Mouse (Mus musculus) urinary bladder, adult 18-20 months (tissue): ENCODE results near the gene Galns.
"Not testable (repeated sequence)": the region's sequence is repeated elsewhere in the genome, so short reads cannot be mapped to it uniquely, and the experiment has no call there.

ENCODE experiments used
- DNase-seq, 2 experiments: peaks; one replicate each; pipeline ENCODE4 v3.0.0; 2022; ENCODE audit warnings: low spot score in 2 of 2, mixed read lengths in 2 of 2

The Galns gene

DNA sequence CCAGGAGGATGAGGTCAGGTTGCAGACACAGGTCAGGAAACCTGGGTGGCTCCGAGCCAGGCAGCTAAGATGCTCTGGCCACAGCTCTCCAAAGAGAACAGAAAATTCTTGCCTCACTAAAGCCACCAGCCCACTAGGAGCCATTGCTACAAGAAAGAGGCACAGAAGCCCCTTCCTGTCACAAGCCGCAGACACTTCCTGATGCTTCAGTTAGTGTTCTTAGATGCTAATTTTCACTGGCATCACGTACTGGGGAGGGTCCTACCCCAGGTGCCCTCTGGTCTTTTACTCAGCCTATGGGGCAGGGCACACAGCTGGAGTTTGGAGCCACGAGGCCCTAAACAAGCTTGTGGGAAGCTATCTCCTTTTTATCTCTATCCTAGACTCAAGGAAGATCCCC, 15.2 kb downstream of the Galns start:
- DNase-seq = no peak

DNA sequence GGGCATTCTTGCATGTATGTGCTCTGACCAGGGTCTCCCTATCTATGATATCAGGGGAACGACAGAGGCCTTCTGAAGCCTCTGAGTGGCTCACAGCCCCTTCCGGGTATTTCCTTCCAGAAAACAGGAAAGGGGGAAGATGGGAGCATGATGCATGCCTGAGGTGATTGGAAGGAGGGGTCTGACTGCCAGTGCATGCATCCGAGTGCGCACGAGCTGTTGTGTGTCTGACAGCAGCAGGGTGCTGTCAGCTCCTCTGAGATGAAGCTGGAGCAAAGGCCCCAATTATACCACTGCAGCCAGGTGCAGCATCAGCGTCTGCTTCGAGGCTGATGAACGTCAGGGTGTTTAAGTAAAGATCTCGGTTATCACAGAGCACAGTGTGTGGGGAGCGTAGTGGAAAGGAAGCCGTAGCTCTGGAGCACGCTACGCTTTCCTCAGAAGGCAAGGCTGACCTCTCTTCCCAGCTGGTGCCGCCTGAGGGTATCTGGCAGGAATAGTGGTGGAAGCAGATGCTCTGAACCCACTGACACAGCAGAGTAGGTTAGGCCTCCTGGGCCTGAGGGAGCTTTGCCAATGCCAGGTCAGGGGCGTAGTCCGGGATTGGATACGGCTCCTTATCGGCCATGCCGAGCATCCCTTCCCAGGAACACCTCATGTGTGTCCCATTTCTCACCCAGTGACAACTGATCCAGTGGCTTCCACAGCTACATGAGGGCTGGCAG, 17.3 kb downstream of the Galns start:
- DNase-seq = no peak

DNA sequence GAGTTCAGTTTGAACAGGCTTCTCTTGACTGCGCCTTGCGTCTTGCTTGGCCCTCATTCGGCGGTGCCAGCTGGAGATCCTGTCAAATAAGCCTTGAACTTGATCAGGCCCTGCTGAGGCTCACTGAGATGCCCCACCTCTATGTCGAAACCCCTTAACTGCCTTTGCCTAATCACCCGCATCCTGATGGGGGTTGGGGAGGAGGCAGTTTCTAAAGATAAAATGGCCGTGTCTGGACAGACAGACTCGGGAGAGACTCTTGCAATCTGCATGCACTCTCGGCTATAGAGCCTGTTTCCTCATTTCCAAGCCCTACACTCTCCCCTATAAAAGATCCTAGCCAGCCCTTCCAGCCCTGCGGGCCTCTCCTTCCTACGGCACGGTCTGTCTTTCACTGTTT, 18.0 kb downstream of the Galns start:
- DNase-seq = no peak

DNA sequence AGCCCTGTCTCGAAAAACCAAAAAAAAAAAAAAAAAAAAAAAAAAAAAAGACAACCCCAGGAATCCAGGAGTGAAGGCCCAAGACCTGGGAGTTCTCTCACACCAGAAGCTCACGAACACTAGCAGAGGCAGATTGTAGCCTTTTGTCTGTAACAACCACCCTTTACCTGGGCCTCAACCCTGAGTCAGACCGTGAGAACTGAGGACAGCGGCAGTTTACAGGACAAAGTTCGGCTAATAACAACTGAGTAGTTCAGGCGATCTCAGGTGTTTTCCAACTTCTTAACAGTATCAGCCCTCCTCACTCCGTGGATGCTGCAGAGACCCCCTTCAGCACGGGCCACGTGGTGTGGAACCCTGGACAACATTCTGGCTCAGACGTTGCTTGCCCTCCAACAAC, 24.5 kb downstream of the Galns start:
- no peak for DNase-seq

DNA sequence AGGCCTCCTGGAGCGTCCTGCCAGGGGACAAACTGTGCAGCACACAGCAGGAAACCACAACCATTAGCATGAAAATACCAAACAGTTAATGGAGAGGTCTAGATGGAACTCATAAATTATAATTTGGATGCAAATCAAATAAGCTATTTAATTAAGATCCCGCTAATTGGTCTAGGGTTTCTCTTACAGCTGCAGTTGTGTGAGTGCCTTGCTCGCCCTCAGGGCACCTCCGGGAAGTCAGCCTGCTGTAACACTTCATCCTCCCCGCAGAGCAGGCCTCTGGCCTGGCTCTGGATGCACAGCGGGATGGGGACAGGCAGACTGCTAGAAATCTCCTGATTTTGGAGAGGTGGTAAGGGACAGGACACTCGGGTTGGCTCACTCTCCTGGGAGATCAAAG, 25.1 kb downstream of the Galns start:
- no peak for DNase-seq

DNA sequence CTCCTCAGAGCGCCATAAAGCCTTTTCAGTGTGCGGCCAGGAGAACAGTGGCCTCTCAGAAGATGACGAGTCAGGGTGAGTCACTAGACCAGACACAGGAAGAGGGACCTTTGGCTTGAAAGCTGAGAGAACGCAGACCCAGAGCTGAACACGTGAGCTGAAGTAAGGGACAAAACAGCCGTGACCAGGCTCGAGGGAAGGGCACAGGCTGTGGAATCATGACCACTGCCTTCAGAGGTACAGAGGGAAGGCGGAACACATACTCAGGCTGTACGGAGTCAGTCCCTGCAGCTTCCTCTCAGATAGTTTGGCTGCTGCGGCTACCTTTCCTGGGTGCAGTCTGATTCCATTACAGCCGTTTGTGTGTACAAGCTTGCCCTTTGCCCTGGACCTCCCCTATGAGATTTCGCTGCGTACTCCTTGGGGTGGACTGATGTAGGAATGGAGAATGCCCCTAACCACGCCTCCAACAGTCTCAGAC, 25.8 kb downstream of the Galns start:
- no peak for DNase-seq

DNA sequence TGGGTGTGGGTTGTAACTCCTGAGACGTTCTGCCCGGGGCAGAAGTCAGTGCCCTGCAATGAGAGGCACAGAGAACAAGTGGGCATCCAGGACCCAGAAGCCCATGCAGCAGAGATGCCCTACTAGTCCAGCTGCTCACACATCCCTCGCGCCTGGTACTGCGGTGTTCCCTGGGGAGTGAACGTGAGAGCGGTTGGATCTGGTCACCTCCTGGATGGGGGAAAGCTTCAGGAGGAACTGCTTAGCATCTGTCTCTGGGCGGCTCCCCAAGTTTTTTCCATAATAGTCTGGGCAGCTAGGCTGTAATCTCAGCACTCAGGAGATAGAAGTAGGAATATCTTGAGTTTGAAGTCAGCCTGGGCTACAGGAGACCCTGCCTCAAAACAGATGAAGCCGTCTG, 26.3 kb downstream of the Galns start:
- no peak for DNase-seq

DNA sequence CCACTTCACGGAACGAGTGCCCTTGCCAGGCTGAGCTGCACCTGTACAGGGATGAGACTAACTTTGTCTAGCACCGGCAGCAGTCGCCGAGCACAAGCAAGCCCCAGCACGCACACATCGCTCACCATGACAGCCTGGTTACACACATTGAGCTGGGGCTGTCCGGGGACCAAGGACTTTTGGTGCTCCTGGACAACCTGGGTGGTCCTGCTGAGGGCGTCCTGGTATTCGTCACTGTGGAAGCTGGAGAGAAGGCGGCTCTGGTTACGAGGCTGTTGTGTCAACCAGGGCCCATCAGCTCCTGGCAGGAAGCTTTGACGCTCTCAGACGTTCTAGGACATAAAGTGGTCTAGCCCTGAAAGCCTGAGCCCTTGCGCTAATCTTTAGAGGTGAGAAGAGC, 30.3 kb downstream of the Galns start:
- no peak for DNase-seq

DNA sequence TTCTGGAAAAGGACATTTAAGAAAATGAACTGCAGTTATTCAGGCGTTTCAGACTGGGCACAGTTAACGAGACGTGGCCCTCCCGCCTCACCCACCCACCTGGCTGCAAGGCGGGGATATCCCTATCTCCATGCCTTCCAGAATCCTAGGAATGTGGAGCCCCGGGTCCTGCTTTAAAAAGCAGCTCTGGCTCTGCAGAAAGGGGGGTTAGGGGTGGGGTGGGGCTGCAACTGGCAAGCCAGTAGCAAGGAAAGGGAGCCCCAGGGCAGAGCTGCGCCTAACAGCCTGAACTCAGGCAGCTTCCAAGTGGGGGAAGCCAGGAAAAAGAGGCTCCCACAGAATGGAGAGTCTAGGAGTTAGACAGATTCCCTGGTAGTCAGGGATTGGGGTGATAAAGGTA, 32.1 kb downstream of the Galns start:
- no peak for DNase-seq

DNA sequence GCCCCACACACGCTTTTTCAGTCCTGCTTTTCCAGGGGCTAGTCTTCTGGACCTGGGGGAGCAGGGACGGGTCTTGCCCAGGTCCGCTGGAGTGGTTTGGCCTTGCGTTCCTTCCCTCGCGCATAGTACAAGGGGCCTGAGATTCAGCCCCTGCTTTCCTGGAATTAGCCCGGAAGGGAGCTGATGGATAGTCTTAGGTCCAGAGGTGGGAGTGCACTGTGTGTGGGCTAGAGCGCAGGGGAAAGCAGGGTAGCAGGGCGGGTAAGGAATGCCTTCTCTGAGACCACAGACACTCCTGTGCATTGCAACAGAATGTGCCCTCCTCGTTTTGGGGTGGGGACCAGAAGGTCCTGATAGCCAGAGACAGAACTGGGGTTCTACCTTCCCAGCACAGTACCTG, 34.1 kb downstream of the Galns start:
- no peak for DNase-seq

DNA sequence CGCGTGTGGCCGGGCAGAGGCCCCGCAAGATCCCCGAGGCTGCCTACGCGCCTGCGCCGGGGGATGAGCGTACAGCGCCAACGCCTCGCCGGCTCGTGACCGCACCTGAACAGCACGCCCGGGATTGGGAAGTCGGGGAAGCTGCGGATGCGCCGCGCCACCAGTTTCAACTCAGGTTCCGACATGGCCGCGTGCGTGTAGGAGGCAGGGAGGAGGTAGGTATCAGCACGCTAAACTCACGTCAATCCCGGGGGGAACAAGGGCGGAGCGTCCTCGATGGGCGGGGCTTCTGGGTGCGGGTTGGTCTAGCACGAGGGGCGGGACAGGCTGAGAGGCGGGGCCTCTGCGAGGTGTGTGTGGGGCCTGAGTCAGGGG, 34.6 kb downstream of the Galns start, which contains the start of gene Aprt:
Gene Aprt (minus strand): TSS at position 262 of the 375 bp plus-strand sequence.
- peak; percentile 94 to 98 for DNase-seq

DNA sequence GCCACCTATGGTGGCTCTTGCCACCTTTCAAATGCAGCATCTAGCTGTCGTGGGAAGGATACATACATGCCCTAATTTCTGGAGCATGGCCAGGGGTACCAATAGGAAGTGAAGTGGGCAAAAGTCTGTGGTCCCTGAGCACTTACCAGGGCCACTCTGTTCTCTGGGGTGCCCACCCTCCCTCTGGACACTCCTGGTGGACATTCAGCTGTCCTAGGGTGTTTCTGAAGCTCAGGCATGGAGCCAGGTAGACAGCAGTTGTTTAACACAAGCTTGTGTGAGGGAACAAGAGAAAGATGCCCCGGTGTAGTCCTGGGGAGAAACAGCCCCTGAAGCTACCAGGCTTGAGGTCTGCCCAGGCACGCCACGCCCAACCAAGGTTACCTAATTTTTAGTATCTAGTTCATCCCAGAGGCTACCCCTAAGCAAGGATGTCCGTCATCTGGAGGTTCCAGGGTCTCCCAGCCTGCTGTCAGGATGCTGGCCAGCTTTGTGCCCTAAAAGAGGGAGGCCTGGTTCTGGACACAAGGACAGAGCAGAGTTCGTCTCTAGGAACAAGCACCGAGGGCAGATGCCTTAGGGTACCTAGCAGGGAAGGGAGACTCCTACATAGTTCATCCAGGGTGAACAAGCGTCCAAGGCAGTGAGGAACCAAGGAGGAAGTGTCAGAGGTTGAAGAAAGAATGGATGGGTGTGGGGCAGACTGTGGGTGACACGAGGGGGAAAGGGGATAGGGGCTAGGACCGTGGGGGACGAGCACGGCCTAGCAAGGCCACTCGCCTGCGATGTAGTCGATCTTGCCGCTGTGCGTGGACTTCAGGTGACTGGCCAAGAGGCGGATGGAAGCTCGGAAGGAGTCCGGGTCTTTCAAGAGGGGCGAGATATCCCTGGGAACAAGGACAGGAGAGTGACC, 35.3 kb downstream of the Galns start:
- no peak for DNase-seq

DNA sequence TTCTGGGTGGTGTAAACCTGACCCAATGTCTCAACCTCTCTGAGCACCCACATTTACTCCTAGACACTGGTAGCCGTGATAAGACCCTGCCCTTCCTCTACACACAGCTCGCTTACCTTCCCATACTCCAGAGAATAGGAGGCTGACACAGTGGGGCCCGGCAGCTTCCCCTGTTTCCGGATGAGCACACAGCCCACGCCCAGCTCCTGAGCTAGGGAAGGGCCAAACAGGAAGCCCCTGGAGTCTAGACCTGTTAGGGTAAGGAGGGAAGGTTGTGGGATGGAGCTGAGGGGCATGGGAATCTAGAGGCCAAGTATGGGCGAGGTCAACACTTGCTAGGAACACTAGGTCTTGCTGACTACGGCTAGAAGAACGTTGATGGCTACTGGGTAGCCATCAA, 36.0 kb downstream of the Galns start:
- no peak for DNase-seq

DNA sequence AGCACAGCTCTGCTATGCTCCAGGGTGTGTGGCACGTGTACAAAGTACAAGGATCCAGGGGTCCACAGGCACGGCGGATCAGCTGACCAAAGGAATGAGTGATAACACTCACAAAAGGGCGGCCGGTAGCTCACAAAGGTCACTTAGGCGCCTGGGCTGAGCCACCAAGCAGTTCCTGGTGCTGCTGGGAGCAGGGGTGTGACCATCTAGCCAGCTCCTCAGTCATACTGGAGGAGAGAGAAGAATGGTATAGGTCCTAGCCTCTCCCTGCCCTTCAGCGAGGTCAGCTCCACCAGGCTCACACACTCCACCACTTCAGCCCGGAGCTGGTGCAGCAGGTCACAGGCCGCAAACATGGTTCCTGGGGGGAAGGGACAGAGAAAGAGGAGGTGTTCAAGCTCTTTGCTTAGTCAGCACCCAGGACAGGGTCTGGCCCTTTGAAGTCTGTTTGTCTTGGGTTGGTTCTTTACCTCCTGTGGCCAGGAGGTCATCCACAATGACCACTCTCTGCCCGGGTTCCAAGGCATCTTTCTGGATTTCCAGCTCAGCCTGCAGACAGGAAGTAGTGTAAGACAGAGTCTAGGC, 36.5 kb downstream of the Galns start:
- DNase-seq = no peak

DNA sequence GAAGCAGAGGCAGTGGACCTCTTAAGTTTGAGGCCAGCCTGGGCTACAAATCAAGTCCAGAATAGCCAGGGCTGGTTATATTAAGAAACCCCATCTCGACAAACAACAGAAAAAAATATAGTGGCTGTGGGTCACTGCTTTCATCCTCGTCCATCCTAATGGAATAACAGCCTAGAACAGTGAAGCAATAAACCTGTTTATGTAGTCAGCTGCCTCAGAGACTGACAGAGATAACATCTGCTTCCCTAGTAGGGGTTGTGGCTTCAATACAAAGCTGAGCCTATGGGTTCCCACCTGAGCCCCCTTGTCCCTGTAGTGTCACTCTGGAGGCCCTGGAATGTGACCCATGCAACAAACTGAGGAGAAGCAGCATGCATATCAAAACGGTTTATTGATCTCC, 37.0 kb downstream of the Galns start:
- no peak for DNase-seq

DNA sequence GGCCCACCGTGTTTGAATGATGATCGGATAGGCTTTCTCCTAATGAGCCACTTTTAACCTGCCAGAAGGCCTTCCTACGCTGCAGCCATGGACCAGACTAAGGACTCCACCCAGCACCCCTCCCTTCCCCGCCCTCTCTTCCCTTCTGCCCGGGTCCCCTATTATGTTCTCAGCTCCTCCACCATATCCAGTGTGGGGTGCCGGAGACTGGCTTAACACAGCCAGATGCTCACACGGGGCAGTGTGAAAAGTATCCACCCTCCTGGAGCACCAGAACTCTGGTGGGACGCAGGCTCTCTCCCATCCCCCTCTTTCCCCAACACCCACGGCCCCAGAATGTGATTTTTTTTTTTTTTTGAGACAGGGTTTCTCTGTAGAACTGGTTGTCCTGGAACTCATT, 37.7 kb downstream of the Galns start:
- no peak for DNase-seq

DNA sequence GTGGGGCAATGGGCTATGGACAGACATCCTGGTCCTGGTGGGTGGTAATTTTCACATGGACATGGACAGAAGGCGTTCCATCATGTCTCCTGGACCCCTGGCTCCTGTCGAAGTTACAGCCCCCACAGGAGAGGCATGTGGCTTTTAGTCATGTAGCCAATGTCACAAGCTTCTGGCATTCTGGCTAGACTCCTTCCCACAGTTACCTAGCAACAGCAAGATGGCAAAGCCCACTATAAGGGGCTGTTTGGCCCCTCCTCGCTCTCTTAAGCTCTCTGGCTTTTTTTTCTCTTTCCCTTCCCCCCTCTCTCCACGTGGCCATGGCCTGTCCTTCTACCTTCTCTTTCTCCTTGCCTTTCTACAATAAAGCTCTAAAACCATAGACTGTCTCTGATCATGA, 38.1 kb downstream of the Galns start:
- not testable (repeated sequence) for DNase-seq

DNA sequence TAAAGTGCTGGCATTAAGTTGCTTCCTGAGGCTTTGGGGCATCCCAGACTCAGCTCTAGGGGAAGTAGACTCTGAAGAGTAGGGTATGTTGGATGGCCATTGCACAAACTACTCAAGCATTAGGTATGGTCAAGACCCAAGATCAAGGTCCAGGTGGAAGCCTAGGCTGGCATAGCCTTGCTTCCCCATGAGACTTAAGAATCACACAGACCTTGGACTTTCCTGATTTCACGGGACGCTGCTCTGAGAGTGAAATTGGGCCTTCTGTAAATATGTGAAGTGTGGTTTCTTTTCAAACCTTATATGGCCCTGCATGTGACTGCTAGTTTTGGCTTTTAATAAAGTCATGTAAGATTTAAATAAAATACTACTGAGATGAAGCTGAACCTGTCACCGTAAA, 38.5 kb downstream of the Galns start:
- no peak for DNase-seq

DNA sequence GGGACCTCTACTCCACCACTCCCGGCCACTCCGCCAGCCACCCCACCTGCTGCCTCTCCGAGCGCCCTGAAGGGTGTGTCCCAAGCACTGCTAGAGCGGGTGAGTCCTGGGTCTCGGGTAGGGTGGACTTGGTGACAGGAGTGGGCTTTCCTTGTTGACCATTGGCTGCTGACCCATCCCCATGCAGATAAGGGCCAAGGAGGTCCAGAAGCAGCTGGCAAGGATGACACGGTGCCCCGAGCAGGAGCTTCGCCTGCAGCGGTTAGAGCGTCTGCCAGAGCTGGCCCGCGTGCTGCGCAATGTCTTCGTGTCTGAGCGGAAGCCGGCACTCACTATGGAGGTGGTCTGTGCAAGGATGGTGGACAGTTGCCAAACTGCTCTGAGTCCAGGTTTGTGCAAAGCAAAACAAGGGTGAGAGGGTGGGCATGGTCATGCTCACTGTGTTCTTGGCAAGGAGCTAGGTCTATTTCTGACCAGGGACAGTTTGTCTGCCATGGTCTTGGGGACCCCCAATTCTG, 39.5 kb downstream of the Galns start:
- no peak for DNase-seq

DNA sequence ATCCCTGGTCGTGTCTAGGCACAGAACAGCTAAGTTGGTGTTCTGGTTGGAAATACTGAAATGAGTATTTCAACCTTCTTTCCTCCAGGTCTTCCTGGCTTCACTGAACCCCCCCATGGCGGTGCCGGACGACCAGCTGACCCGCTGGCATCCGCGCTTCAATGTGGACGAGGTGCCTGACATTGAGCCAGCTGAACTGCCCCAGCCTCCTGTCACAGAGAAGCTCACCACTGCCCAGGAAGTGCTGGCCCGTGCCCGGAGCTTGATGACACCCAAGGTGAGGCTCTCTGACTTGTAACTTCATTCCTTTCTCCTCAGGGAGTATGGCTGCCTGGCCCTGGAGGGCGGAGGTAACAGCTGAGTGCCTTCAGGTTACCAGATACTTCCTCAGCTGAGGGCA, 40.1 kb downstream of the Galns start:
- no peak for DNase-seq

DNA sequence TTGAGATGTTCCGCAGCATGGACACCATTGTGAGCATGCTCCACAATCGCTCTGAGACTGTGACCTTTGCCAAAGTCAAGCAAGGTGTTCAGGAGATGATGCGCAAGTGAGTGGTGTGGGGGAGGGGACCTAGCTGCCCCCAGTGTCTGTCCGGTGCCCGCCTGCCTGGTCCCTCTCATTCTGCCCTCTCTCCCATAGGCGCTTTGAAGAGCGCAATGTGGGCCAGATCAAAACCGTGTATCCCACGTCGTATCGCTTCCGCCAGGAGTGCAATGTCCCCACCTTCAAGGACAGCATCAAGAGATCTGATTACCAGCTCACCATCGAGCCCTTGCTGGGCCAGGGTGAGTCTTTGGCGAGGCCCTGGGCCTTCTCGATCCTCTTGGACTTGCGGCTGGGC, 41.3 kb downstream of the Galns start:
- DNase-seq = no peak

DNA sequence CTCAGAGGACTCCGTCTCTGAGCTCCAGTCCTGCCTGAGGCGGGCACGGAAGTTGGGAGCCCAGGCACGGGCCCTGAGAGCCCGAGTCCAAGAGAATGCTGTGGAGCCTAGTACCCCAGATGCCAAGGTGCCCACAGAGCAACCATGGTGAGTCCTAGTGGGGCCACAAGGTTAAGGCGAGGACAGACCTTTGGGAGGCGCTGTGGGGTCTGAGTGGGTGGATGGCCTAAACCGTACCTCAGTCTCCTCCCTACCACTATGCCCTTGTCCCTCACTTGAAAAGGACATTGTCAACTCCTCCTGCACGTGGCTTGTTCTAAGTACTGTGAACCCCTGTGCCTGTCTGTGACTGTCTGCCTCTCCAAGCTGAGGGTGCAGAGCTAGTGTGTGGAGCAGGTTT, 41.9 kb downstream of the Galns start:
- no peak for DNase-seq
